Mouse (Mus musculus) hindbrain, embryonic 11.5 days (tissue): ENCODE data around the gene Gpc5. TPM values are rescaled to one million over a fixed set of nuclear protein-coding genes. Genes with fewer than 3 reads are reported as not detected.

Experiments
- ATAC-seq: fragments of 200-750 bp; cut with Nextera tagmentation; 2 replicates; pipeline ENCODE4 v1.8.0; 2017; ENCODE audit warnings: mild to moderate bottlenecking, moderate TSS enrichment, moderate library complexity; ENCODE audit not compliant: low FRiP score
- DNase-seq: peaks from one replicate; pipeline ENCODE4 v3.0.0-alpha.2; 2015; ENCODE audit warnings: low spot score
- H3K27ac ChIP-seq: fragments of 300-500 bp; sonication (generic); 2 replicates; pipeline ENCODE4 v1.5.1; 2014; ENCODE audit warnings: mild to moderate bottlenecking, low read depth, low read length
- H3K27me3 ChIP-seq: fragments of 300-500 bp; sonication (generic); 2 replicates; pipeline ENCODE4 v1.6.1; 2014; ENCODE audit warnings: mild to moderate bottlenecking, low read length, moderate library complexity, mixed read lengths; ENCODE audit not compliant: control insufficient read depth, insufficient read depth
- H3K36me3 ChIP-seq: fragments of 300-500 bp; sonication (generic); 2 replicates; pipeline ENCODE4 v1.6.1; 2014; ENCODE audit warnings: mild to moderate bottlenecking, low read length, moderate library complexity, mixed read lengths; ENCODE audit not compliant: control insufficient read depth, insufficient read depth
- H3K4me1 ChIP-seq: fragments of 300-500 bp; sonication (generic); replicated peaks from 2 replicates; pipeline ENCODE4 v1.6.1; 2014; ENCODE audit warnings: low read length, mixed read lengths; ENCODE audit not compliant: control insufficient read depth, insufficient read depth
- H3K4me2 ChIP-seq: fragments of 300-500 bp; sonication (generic); replicated peaks from 2 replicates; pipeline ENCODE4 v1.6.1; 2014; ENCODE audit warnings: mild to moderate bottlenecking, low read depth, low read length
- H3K4me3 ChIP-seq: fragments of 300-500 bp; sonication (generic); 2 replicates; pipeline ENCODE4 v1.5.1; 2014; ENCODE audit warnings: low read depth, low read length
- H3K9ac ChIP-seq: fragments of 300-500 bp; sonication (generic); 2 replicates; pipeline ENCODE4 v1.6.1; 2014; ENCODE audit warnings: low read depth, low read length
- H3K9me3 ChIP-seq: fragments of 300-500 bp; sonication (generic); 2 replicates; pipeline ENCODE4 v1.6.1; 2016; ENCODE audit warnings: low read length; ENCODE audit not compliant: control insufficient read depth
- WGBS: fragments of 180-500 bp; shearing (Covaris S2); extraction: QIAGEN DNeasy Blood & Tissue Kit; methylation state at CpG from one replicate; pipeline ENCODE4 v1.1.7; 2014; 5-methylcytosine and 5-hydroxymethylcytosine counted together
- polyA plus RNA-seq: library from polyadenylated mRNA; unstranded; fragments of >200 nt; fragmentation: Nextera tagmentation; extraction: Ambion mirVana; gene quantifications from 2 replicates; pipeline ENCODE4 v1.2.1, GENCODE M21; 2014

Gpc5 gene
- polyA plus RNA-seq, 1 experiment from 2014 or later: 0.73 TPM

DNA sequence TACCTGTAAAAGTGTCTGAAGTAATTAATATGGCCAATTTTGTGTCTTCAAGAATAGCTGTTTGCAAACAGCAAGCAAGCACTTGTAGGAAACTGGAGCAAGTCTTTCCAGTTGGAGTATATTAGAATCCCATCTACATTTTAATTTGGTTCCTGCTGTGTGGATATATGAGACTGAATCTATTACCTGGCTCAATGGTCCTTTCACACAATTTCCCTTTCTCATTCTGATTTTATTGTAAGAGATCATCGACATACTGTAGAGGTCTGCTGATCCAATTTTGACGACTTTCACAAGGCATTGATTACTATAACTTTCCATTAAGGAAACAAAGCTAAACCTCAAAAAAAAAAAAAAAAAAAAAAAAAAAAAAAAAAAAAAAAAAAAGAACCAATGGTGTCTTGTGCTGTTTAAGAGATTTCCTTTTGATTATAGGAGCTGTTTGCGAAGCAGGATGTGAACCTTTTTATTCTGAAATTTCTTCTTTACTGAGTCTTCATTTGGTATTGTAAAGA is 85.4 kb downstream of the Gpc5 start:
- no peak for DNase-seq
- WGBS: 62% methylated on average over 3 of the region's 3 CpGs
- no peak overlapping the region for H3K9ac ChIP-seq
- no peaks in the 10 kb centered on the region for H3K36me3 ChIP-seq
- H3K9me3 ChIP-seq: no peaks in the 10 kb centered on the region
- H3K4me1 ChIP-seq: no peaks in the 10 kb centered on the region
- no peak overlapping the region for H3K4me3 ChIP-seq
- no peaks in the 10 kb centered on the region for H3K27me3 ChIP-seq
- H3K27ac ChIP-seq: no peak overlapping the region
- ATAC-seq: no peak
- no peak overlapping the region for H3K4me2 ChIP-seq

DNA sequence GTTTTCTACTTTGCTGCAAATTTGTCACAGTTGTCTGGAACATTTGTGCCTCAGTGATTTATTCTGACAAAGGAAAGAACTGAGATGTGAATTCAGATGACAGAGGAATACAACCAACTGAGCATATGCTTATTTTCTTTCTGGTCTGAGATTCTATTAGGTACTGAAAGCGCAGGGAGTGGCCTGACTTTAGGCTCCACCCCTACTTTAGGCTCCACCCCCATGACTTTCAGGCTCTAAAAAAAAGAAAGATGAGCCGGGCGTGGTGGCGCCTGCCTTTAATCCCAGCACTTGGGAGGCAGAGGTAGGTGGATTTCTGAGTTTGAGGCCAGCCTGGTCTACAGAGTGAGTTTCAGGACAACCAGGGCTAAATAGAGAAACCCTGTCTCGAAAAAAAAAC is 87.9 kb downstream of the Gpc5 start:
- H3K4me2 ChIP-seq: no peak overlapping the region
- no peak overlapping the region for H3K4me3 ChIP-seq
- no peaks in the 10 kb centered on the region for H3K36me3 ChIP-seq
- 79% methylated on average over 5 of the region's 5 CpGs for WGBS
- no peaks in the 10 kb centered on the region for H3K4me1 ChIP-seq
- DNase-seq: no peak
- no peak overlapping the region for H3K27ac ChIP-seq
- ATAC-seq: no peak
- H3K9ac ChIP-seq: no peak overlapping the region
- H3K9me3 ChIP-seq: no peaks in the 10 kb centered on the region
- no peaks in the 10 kb centered on the region for H3K27me3 ChIP-seq

DNA sequence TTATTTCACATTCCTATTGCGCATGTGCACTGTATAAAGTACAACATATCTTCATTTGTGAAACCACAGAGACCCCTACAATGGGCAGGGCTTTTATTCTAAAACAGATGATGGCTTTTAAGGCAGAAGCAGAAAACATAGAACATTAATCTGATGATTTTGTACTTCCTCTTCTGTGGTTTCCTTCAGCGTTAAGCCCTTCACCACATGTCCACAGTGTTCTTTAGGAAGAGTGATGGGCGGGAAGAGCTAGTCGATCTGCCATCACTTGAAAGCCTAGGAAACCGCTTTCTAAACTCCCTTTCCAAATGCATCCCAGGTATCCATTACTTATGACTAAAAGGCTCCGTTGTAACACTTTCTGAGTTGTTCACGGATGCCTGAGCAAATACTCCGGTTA is 96.2 kb downstream of the Gpc5 start:
- WGBS: 87% methylated on average over 8 of the region's 8 CpGs
- ATAC-seq (no peak), DNase-seq (no peak)
- Histone ChIP-seq H3K27ac (no peak overlapping the region), H3K9ac (no peak overlapping the region), H3K4me3 (no peak overlapping the region), H3K9me3 (no peaks in the 10 kb centered on the region), H3K4me2 (no peak overlapping the region), H3K4me1 (no peaks in the 10 kb centered on the region), H3K27me3 (no peaks in the 10 kb centered on the region), H3K36me3 (no peaks in the 10 kb centered on the region)

- Histone ChIP-seq H3K27ac (no peak overlapping the region), H3K9me3 (no peaks in the 10 kb centered on the region), H3K36me3 (no peaks in the 10 kb centered on the region), H3K4me1 (no peaks in the 10 kb centered on the region), H3K27me3 (no peaks in the 10 kb centered on the region), H3K4me3 (no peak overlapping the region), H3K9ac (no peak overlapping the region), H3K4me2 (no peak overlapping the region)
- DNase-seq: no peak
- ATAC-seq: no peak
- 80% methylated on average over 5 of the region's 5 CpGs for WGBS
Observed at GRCm38 (mm10) chr14:115228075-115228474, 136.1 kb downstream of the Gpc5 start.

DNA sequence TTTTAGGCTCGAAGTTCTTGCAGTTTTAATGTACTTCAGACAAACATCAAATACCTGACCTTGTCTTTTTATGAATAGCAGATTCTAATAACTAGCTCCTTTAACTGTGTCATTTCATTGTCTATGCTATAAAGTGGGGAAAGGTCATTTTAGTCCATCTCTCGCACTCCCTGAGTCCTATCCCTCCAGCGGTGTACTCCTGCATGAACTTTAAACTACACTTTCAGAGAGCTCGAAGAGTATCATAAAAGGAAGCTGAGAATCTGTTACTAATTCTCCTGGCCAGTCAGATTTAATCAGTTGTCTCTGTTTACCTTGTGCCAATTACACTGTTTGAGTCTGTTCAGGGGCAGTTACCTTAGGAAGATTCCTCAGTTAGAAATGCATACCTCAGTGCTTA is 144.4 kb downstream of the Gpc5 start:
- Histone ChIP-seq H3K36me3 (no peaks in the 10 kb centered on the region), H3K27me3 (no peaks in the 10 kb centered on the region), H3K27ac (no peak overlapping the region), H3K4me3 (no peak overlapping the region), H3K9me3 (no peaks in the 10 kb centered on the region), H3K4me2 (no peak overlapping the region), H3K4me1 (no peaks in the 10 kb centered on the region), H3K9ac (no peak overlapping the region)
- no peak for DNase-seq
- no peak for ATAC-seq
- WGBS: 71% methylated on average over 4 of the region's 4 CpGs

DNA sequence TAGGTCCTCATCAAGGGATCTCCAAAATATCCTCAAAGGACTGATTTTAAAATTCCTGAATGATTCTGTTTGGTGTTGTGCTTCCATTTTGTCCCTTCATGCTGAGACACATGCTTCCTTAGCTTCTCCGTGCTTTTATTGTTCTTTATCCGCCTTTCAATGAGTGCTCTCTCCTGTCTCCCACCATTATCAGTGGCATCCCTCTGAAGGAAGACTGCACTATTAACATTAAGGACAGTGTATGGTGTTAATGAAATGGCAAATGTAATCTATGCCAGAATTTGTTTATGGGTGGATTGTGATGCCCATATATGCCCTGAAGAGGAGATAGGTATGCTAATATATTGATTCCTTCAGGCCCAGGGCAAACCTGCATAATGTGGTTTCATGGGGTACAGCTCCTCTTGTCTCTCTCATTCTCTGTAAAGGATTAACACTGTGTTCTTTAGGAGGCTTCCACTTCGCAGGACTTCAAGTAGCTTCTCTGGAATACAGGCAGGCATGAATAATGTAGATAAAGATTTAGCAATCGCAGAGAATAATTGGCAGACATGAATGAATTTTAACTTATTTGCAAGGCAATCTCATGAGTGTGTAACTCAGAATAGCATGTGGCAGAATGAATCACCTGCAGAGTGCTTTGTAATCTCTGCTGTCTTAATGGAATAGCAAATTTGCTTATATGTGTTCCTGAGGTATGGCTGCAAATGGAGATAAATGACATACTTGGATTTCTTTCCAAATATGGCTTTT is 148.8 kb downstream of the Gpc5 start:
- H3K4me3 ChIP-seq: no peak overlapping the region
- H3K9me3 ChIP-seq: no peaks in the 10 kb centered on the region
- ATAC-seq (no peak), DNase-seq (no peak)
- no peaks in the 10 kb centered on the region for H3K4me1 ChIP-seq
- no peaks in the 10 kb centered on the region for H3K36me3 ChIP-seq
- no peaks in the 10 kb centered on the region for H3K27me3 ChIP-seq
- H3K9ac ChIP-seq: no peak overlapping the region
- H3K4me2 ChIP-seq: no peak overlapping the region
- no peak overlapping the region for H3K27ac ChIP-seq
- 82% methylated on average over 4 of the region's 4 CpGs for WGBS

GRCm38 (mm10) chr14:115250537-115250936 is 158.5 kb downstream of the Gpc5 start:
- no peaks in the 10 kb centered on the region for H3K4me1 ChIP-seq
- H3K27ac ChIP-seq: no peak overlapping the region
- H3K9ac ChIP-seq: no peak overlapping the region
- ATAC-seq (no peak), DNase-seq (no peak)
- H3K36me3 ChIP-seq: no peaks in the 10 kb centered on the region
- 95% methylated on average over 6 of the region's 6 CpGs for WGBS
- H3K4me3 ChIP-seq: no peak overlapping the region
- H3K4me2 ChIP-seq: no peak overlapping the region
- no peaks in the 10 kb centered on the region for H3K27me3 ChIP-seq
- no peaks in the 10 kb centered on the region for H3K9me3 ChIP-seq

DNA sequence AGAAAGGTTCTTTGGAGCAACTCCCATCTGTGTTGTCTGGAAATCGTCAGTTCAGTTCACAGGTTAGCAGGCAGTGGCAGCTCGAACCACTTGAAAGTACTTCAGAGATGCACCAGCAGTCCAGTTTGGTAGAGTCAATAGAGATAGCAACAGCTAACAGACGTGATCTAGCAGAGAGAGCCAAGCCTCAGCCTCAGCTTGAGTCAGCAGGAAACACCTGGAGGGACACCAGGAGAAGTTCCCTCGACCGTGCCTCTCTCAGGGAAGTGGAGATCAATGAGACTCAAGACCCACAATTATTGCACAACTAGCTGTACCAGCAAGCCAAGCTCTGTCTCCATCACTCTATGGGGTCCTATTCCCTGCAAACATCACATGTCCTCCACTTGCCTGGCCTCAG is 159.8 kb downstream of the Gpc5 start:
- DNase-seq (no peak), ATAC-seq (no peak)
- H3K9ac ChIP-seq: no peak overlapping the region
- H3K4me1 ChIP-seq: no peaks in the 10 kb centered on the region
- no peak overlapping the region for H3K27ac ChIP-seq
- no peak overlapping the region for H3K4me3 ChIP-seq
- no peak overlapping the region for H3K4me2 ChIP-seq
- no peaks in the 10 kb centered on the region for H3K36me3 ChIP-seq
- no peaks in the 10 kb centered on the region for H3K9me3 ChIP-seq
- no peaks in the 10 kb centered on the region for H3K27me3 ChIP-seq
- 72% methylated on average over 5 of the region's 5 CpGs for WGBS

DNA sequence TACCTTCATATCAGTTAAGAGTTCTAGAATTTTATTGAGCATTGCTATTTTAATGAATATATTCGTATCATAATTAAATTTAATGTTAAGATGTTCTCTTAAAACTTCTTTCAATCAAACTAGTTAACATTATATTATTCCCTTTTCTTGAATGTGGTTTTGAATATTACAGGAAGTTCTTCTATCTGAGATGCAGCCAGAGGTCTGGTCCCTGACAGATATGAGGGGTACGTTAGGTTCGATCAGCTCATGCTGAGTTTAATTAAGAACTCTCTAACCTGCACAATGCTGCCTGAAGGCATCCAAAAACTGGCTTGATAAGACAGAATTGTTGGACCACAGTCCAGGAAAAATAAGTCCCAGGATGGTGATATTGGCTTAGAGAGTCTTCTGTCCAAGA is 161.1 kb downstream of the Gpc5 start:
- Histone ChIP-seq H3K27ac (no peak overlapping the region), H3K4me2 (no peak overlapping the region), H3K4me3 (no peak overlapping the region), H3K9me3 (no peaks in the 10 kb centered on the region), H3K9ac (no peak overlapping the region), H3K4me1 (no peaks in the 10 kb centered on the region), H3K27me3 (no peaks in the 10 kb centered on the region), H3K36me3 (no peaks in the 10 kb centered on the region)
- no peak for ATAC-seq
- no peak for DNase-seq
- 92% methylated on average over 3 of the region's 3 CpGs for WGBS
